Mouse (Mus musculus) CH12.LX (cell line): ENCODE measurements around the gene Kcnh6. TPM values are rescaled to one million over a fixed set of nuclear protein-coding genes. Genes with fewer than 3 reads are reported as not detected.

Source experiments
- DNase-seq: peaks from one replicate; pipeline ENCODE4 v3.0.0-alpha.2; 2013; ENCODE audit errors: extremely low read depth
- H3K27ac ChIP-seq: 2 replicates; pipeline ENCODE4 v1.5.1; 2012; ENCODE audit warnings: low read depth, mild to moderate bottlenecking, control low read depth, moderate library complexity; ENCODE audit not compliant: insufficient read depth
- H3K27me3 ChIP-seq: replicated peaks from 2 replicates; pipeline ENCODE3; 2012; ENCODE audit warnings: inconsistent platforms
- H3K36me3 ChIP-seq, 2 experiments: replicated peaks in 1 of 2; 2 replicates each; pipeline versions ENCODE3 to v1.6.1; 2012; ENCODE audit warnings: inconsistent platforms in 1 of 2, low read length in 1 of 2, mild to moderate bottlenecking in 1 of 2, mixed read lengths in 1 of 2, moderate library complexity in 1 of 2; ENCODE audit not compliant: control insufficient read depth in 1 of 2, insufficient read depth in 1 of 2
- H3K4me1 ChIP-seq, 2 experiments: 2 replicates each; pipeline ENCODE4 v1.6.1; 2012; ENCODE audit warnings: inconsistent platforms in 1 of 2, moderate library complexity in 1 of 2; ENCODE audit not compliant: insufficient read depth in 2 of 2, control insufficient read depth in 1 of 2
- H3K4me2 ChIP-seq: 2 replicates; pipeline ENCODE4 v1.6.1; 2012; ENCODE audit warnings: low read depth, mild to moderate bottlenecking, control low read depth; ENCODE audit not compliant: poor library complexity, insufficient read depth, severe bottlenecking
- H3K4me3 ChIP-seq, 3 experiments: fragments of 150-350 bp in 1 of 3; sonication (generic) in 1 of 3; replicated peaks in 1 of 3; 2 replicates each; pipeline versions ENCODE3 to v1.5.1; 2011 to 2012; ENCODE audit warnings: low read depth in 2 of 3, low read length in 2 of 3, mild to moderate bottlenecking in 2 of 3, moderate library complexity in 2 of 3, control low read depth in 1 of 3, improper control_type of control experiment in 1 of 3, inconsistent platforms in 1 of 3, mixed read lengths in 1 of 3; ENCODE audit not compliant: poor library complexity in 1 of 3
- H3K79me2 ChIP-seq: replicated peaks from 2 replicates; pipeline ENCODE4 v1.6.1; 2012; ENCODE audit warnings: mild to moderate bottlenecking, moderate library complexity; ENCODE audit not compliant: control insufficient read depth, poor library complexity, insufficient read depth, severe bottlenecking; ENCODE audit errors: extremely low read depth
- H3K9ac ChIP-seq: 2 replicates; pipeline ENCODE4 v1.6.1; 2012; ENCODE audit warnings: low read depth, mild to moderate bottlenecking, control low read depth, moderate library complexity; ENCODE audit not compliant: insufficient read depth
- H3K9me3 ChIP-seq: replicated peaks from 2 replicates; pipeline ENCODE3; 2012; ENCODE audit warnings: low read length, inconsistent platforms, mixed read lengths
- BHLHE40 ChIP-seq: IDR thresholded peaks from 2 replicates; pipeline ENCODE4 v1.6.1; 2011; ENCODE audit warnings: mild to moderate bottlenecking, low read depth, low read length, improper control_type of control experiment
- CTCF ChIP-seq, 2 experiments: IDR thresholded peaks in 1 of 2; conservative IDR thresholded peaks in 1 of 2; 2 replicates each; pipeline ENCODE4 v1.5.1; 2011 to 2012; ENCODE audit warnings: low read depth in 2 of 2, low read length in 2 of 2, improper control_type of control experiment in 1 of 2, inconsistent platforms in 1 of 2, mild to moderate bottlenecking in 1 of 2, moderate library complexity in 1 of 2
- E2F4 ChIP-seq: IDR thresholded peaks from 2 replicates; pipeline ENCODE4 v1.6.1; 2011; ENCODE audit warnings: low read depth, low read length, improper control_type of control experiment; ENCODE audit not compliant: insufficient replicate concordance
- EP300 ChIP-seq: IDR thresholded peaks from 2 replicates; pipeline ENCODE4 v1.6.1; 2011; ENCODE audit warnings: low read length, improper control_type of control experiment
- IRF4 ChIP-seq: IDR thresholded peaks from 2 replicates; pipeline ENCODE4 v1.6.1; 2014; ENCODE audit warnings: low read depth, mild to moderate bottlenecking, inconsistent platforms, low read length, improper control_type of control experiment
- JUND ChIP-seq: conservative IDR thresholded peaks from 2 replicates; pipeline ENCODE4 v1.6.1; 2011; ENCODE audit warnings: low read depth, low read length, improper control_type of control experiment
- KAT2A ChIP-seq: IDR thresholded peaks from 2 replicates; pipeline ENCODE4 v1.6.1; 2012; ENCODE audit warnings: low read length, improper control_type of control experiment, inconsistent platforms; ENCODE audit not compliant: insufficient replicate concordance
- MAX ChIP-seq: IDR thresholded peaks from 2 replicates; pipeline ENCODE4 v1.6.1; 2011; ENCODE audit warnings: low read length, improper control_type of control experiment
- MEF2A ChIP-seq: IDR thresholded peaks from 2 replicates; pipeline ENCODE4 v1.6.1; 2014; ENCODE audit warnings: low read depth, mild to moderate bottlenecking, inconsistent platforms, low read length, improper control_type of control experiment, borderline replicate concordance
- MYC ChIP-seq: IDR thresholded peaks from 2 replicates; pipeline ENCODE4 v1.6.1; 2011; ENCODE audit warnings: low read depth, mild to moderate bottlenecking, improper control_type of control experiment, low read length
- NRF1 ChIP-seq: IDR thresholded peaks from 2 replicates; pipeline ENCODE4 v1.6.1; 2014; ENCODE audit warnings: low read depth, mild to moderate bottlenecking, inconsistent platforms, low read length, improper control_type of control experiment, moderate library complexity
- POLR2A ChIP-seq: IDR thresholded peaks from 2 replicates; pipeline ENCODE4 v1.6.1; 2011; ENCODE audit warnings: low read depth, mild to moderate bottlenecking, improper control_type of control experiment, low read length
- POLR2AphosphoS2 ChIP-seq: IDR thresholded peaks from 2 replicates; pipeline ENCODE4 v1.6.1; 2011; ENCODE audit warnings: low read depth, low read length, improper control_type of control experiment
- RAD21 ChIP-seq: IDR thresholded peaks from 2 replicates; pipeline ENCODE4 v1.6.1; 2011; ENCODE audit warnings: low read depth, mild to moderate bottlenecking, low read length, improper control_type of control experiment, moderate library complexity
- SMC3 ChIP-seq: IDR thresholded peaks from 2 replicates; pipeline ENCODE4 v1.6.1; 2011; ENCODE audit warnings: low read depth, low read length, improper control_type of control experiment
- UBTF ChIP-seq: IDR thresholded peaks from 2 replicates; pipeline ENCODE4 v1.6.1; 2012; ENCODE audit warnings: low read depth, mild to moderate bottlenecking, inconsistent platforms, low read length, improper control_type of control experiment, moderate library complexity
- ZC3H11A ChIP-seq: IDR thresholded peaks from 2 replicates; pipeline ENCODE4 v1.6.1; 2012; ENCODE audit warnings: low read depth, mild to moderate bottlenecking, inconsistent platforms, low read length, improper control_type of control experiment
- ZKSCAN1 ChIP-seq: IDR thresholded peaks from 2 replicates; pipeline ENCODE4 v1.6.1; 2012; ENCODE audit warnings: low read depth, inconsistent platforms, low read length, improper control_type of control experiment, borderline replicate concordance
- ZMIZ1 ChIP-seq: IDR thresholded peaks from 2 replicates; pipeline ENCODE4 v1.6.1; 2012; ENCODE audit warnings: low read depth, mild to moderate bottlenecking, inconsistent platforms, low read length, improper control_type of control experiment
- dilution Hi-C: fragments of 300-500 bp; cut with MboI; formaldehyde crosslinking; loops from 2 replicates; pipeline ENCODE4 v1.14.3; 2020; ENCODE audit warnings: low sequenced_read_pairs; ENCODE audit not compliant: extremely low pct_unique_long_range_greater_than_20kb, extremely low pct_ligation_motif_present
- in situ Hi-C: fragments of 300-500 bp; cut with MboI; formaldehyde crosslinking; loops from 3 replicates; pipeline ENCODE4 v1.14.3; 2019; ENCODE audit warnings: low sequenced_read_pairs, low pct_ligation_motif_present, low pct_unique_long_range_greater_than_20kb, mixed read lengths
- polyA plus RNA-seq: library from polyadenylated mRNA; unstranded; fragments of >175 nt; gene quantifications from 2 replicates; pipeline ENCODE4 v1.2.1, GENCODE M21; 2012; ENCODE audit warnings: low read depth; ENCODE audit not compliant: insufficient read length
- total RNA-seq, 2 experiments: library from RNA; depleted of rRNA; stranded (reverse); fragments of 300-350 nt in 1 of 2; fragments of >200 nt in 1 of 2; gene quantifications; 2 replicates each; pipeline ENCODE4 v1.2.3; 2012 to 2014

Kcnh6 gene
- total and polyA plus RNA-seq, 3 experiments = 0.19 to 0.25 TPM; not detected in 1

DNA sequence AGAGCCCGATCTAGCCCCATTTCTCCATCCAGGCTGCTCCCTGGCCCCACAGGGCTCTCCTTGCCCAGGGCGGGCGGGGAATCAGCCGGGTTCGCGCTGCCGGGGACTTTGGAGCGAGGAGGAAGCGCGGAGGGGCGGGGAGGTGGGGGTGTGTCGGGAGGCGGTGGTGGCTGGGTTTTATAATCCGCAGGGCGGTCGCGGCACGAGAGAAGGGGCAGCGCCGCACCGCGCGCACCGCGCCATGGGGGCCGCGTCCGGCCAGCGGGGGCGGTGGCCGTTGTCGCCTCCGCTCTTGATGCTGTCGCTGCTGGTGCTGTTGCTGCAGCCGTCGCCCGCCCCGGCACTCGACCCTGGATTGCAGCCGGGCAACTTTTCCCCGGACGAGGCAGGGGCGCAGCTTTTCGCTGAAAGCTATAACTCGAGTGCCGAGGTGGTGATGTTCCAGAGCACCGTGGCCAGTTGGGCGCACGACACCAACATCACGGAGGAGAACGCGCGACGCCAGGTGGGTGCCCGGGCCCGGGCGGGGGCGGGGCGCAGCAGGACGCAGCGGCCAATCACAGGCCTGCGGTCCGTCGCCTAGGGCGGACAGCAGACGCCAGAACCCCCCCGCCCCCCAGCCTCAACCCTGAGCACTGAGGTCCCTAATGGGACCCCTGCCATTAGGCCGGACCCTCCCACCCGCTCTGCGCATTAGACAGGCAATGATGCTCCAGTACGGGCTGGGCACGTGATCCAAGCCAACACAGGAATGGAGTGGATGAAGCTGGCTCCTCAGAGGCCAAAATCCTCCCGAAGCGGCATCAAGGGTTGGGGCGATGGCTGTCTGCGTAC, 40.0 kb upstream of the Kcnh6 start, which contains the start of gene Ace:
Ace (plus strand) TSS at position 205 of the 834 bp plus-strand sequence.
- Histone ChIP-seq H3K9ac (no peak within 1 kb of the TSS), H3K9me3 (peaks cover 2% of the 10 kb centered on the region), H3K36me3 (no peaks in the 10 kb centered on the region), H3K79me2 (no peaks in the 10 kb centered on the region), H3K27ac (no peak within 1 kb of the TSS), H3K4me2 (peak within 1 kb of the TSS; percentile 4; the same call in 1 of the 2 replicates), H3K4me1 (peaks cover 2 to 5% of the 10 kb centered on the region in 2 experiments; a peak in 2 of 4 replicates), H3K27me3 (peaks cover 62% of the 10 kb centered on the region), H3K4me3 (no peak within 1 kb of the TSS)
- in situ Hi-C loops (no loop called here), dilution Hi-C loops (no loop called here)
- TF ChIP-seq SMC3 (no peak), KAT2A (no peak), UBTF (no peak), BHLHE40 (0 out of 2 replicates have a peak, but pooled peaks have one; percentile 12)
- DNase-seq = no peak

DNA sequence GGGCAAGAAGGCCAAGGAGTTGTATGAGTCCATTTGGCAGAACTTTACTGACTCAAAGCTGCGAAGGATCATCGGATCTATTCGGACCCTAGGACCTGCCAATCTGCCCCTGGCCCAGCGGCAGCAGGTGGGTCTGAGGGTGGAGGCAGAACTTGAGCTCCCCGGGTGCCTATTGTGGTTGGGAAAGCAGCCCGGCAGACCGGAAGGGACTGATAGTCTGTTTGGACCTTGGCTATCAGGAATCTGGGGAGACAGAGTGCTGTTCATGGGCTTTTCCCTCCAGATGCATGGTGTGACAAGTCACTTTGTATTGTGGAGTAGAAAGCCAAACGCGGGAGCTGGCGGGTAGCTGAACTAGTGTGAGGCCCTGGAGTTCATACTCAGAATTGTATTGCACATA, 39.0 kb upstream of the Kcnh6 start:
- in situ Hi-C loops (no loop called here), dilution Hi-C loops (no loop called here)
- H3K4me3 ChIP-seq = no peak overlapping the region
- H3K79me2 ChIP-seq = no peaks in the 10 kb centered on the region
- H3K27ac ChIP-seq = no peak overlapping the region
- TF ChIP-seq E2F4 = no peak
- TF ChIP-seq EP300 = no peak
- TF ChIP-seq BHLHE40 = no peak
- TF ChIP-seq ZKSCAN1 = no peak
- TF ChIP-seq MAX = no peak
- no peak for TF ChIP-seq NRF1
- H3K27me3 ChIP-seq = peaks cover 72% of the 10 kb centered on the region
- H3K4me1 ChIP-seq = peaks cover 2 to 5% of the 10 kb centered on the region in 2 experiments; a peak in 2 of 4 replicates
- DNase-seq = no peak
- no peak overlapping the region for H3K4me2 ChIP-seq
- no peak overlapping the region for H3K9ac ChIP-seq
- H3K9me3 ChIP-seq = peaks cover 2% of the 10 kb centered on the region
- H3K36me3 ChIP-seq = no peaks in the 10 kb centered on the region

DNA sequence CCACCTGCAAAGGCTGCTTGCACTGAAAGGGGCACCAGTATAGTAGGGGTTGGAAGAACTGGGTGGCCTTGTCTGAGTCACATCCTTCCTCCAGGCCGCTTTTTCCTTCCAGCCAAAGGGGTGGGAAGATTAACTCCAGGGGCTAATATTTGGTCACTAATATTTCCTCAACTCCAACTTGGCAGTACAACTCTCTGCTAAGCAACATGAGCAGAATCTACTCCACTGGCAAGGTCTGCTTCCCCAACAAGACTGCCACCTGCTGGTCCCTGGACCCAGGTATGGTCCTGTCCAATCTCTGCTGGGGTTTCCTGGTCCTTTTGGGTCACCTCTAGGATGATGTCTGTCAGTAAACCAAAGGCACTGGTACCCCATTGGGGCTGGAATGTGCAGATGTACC, 38.4 kb upstream of the Kcnh6 start:
- no peak overlapping the region for H3K4me2 ChIP-seq
- H3K9ac ChIP-seq = no peak overlapping the region
- DNase-seq = peak; percentile 21
- H3K36me3 ChIP-seq = no peaks in the 10 kb centered on the region
- peaks cover 78% of the 10 kb centered on the region for H3K27me3 ChIP-seq
- in situ Hi-C loops (no loop called here), dilution Hi-C loops (no loop called here)
- no peak overlapping the region for H3K27ac ChIP-seq
- H3K4me1 ChIP-seq = peaks cover 2 to 5% of the 10 kb centered on the region in 2 experiments; a peak in 2 of 4 replicates
- peaks cover 2% of the 10 kb centered on the region for H3K9me3 ChIP-seq
- TF ChIP-seq MEF2A (no peak), POLR2A (no peak), UBTF (no peak), EP300 (no peak), IRF4 (no peak), MAX (no peak), RAD21 (peak; percentile 62), ZMIZ1 (no peak), POLR2AphosphoS2 (no peak), MYC (no peak), CTCF (conservative IDR thresholded peaks at IDR 0.05 in 1 of 2, IDR thresholded peaks at IDR 0.05 in 1 of 2; ENCODE audit: low read depth in 2 of 2, low read length in 2 of 2) (peak; percentile 53 to 82; a peak in 3 of 4 replicates), JUND (no peak), SMC3 (peak; percentile 88), E2F4 (no peak), ZC3H11A (0 out of 2 replicates have a peak, but pooled peaks have one; percentile 19)
- H3K79me2 ChIP-seq = no peaks in the 10 kb centered on the region
- H3K4me3 ChIP-seq = no peak overlapping the region
